Mouse (Mus musculus) liver, postnatal 0 days (tissue): Measurements from ENCODE around the gene Aox4. TPM values are rescaled to one million over a fixed set of nuclear protein-coding genes. Genes with fewer than 3 reads are reported as not detected.

Source experiments
- ATAC-seq: fragments of 200-750 bp; cut with Nextera tagmentation; 2 replicates; pipeline ENCODE4 v1.8.0; 2017; ENCODE audit warnings: mild to moderate bottlenecking, moderate library complexity
- DNase-seq: peaks from one replicate; pipeline ENCODE4 v3.0.0-alpha.2; 2016
- H3K27ac ChIP-seq: fragments of 300-500 bp; sonication (generic); 2 replicates; pipeline ENCODE4 v1.5.1; 2014; ENCODE audit warnings: antibody characterized with exemption, moderate library complexity, mild to moderate bottlenecking, low read depth
- H3K27me3 ChIP-seq: fragments of 300-500 bp; sonication (generic); 2 replicates; pipeline ENCODE4 v1.6.1; 2014; ENCODE audit warnings: low read length, control low read depth, mixed read lengths; ENCODE audit not compliant: insufficient read depth
- H3K36me3 ChIP-seq: fragments of 300-500 bp; sonication (generic); replicated peaks from 2 replicates; pipeline ENCODE4 v1.6.1; 2014; ENCODE audit warnings: mild to moderate bottlenecking, control low read depth, low read length, moderate library complexity, mixed read lengths; ENCODE audit not compliant: insufficient read depth
- H3K4me1 ChIP-seq: fragments of 300-500 bp; sonication (generic); 2 replicates; pipeline ENCODE4 v1.6.1; 2014; ENCODE audit warnings: antibody characterized with exemption, mild to moderate bottlenecking, control low read depth; ENCODE audit not compliant: insufficient read depth
- H3K4me2 ChIP-seq: fragments of 300-500 bp; sonication (generic); 2 replicates; pipeline ENCODE4 v1.6.1; 2014; ENCODE audit warnings: low read depth, mild to moderate bottlenecking, low read length, moderate library complexity, mixed read lengths
- H3K4me3 ChIP-seq: fragments of 300-500 bp; sonication (generic); 2 replicates; pipeline ENCODE4 v1.5.1; 2014; ENCODE audit warnings: low read depth, low read length
- H3K9ac ChIP-seq: fragments of 300-500 bp; sonication (generic); replicated peaks from 2 replicates; pipeline ENCODE4 v1.6.1; 2014; ENCODE audit warnings: mild to moderate bottlenecking, moderate library complexity
- H3K9me3 ChIP-seq: fragments of 300-500 bp; sonication (generic); 2 replicates; pipeline ENCODE4 v1.6.1; 2016; ENCODE audit warnings: mild to moderate bottlenecking, control low read depth, low read length, mixed read lengths
- CTCF ChIP-seq: sonication (generic); IDR thresholded peaks from 2 replicates; pipeline ENCODE4 v1.5.1; 2016; ENCODE audit warnings: antibody characterized with exemption, low read depth
- EP300 ChIP-seq: IDR thresholded peaks from 2 replicates; pipeline ENCODE4 v1.6.1; 2016; ENCODE audit warnings: antibody characterized with exemption, low read depth, mild to moderate bottlenecking
- WGBS: fragments of 180-500 bp; shearing (Covaris S2); extraction: QIAGEN DNeasy Blood & Tissue Kit; methylation state at CpG from one replicate; pipeline ENCODE4 v1.1.7; 2014; ENCODE audit not compliant: insufficient replicate concordance; 5-methylcytosine and 5-hydroxymethylcytosine counted together
- polyA plus RNA-seq: library from polyadenylated mRNA; unstranded; fragments of >200 nt; fragmentation: Nextera tagmentation; extraction: Ambion mirVana; gene quantifications from 2 replicates; pipeline ENCODE4 v1.2.1, GENCODE M21; 2015

The Aox4 gene
- polyA plus RNA-seq, 1 experiment from 2014 or later = not detected

GRCm38 (mm10) chr1:58260311-58260710 is 50.1 kb downstream of the Aox4 start:
- Histone ChIP-seq H3K36me3 (no peaks in the 10 kb centered on the region), H3K4me1 (no peaks in the 10 kb centered on the region), H3K9me3 (no peaks in the 10 kb centered on the region), H3K9ac (no peak overlapping the region), H3K27ac (no peak overlapping the region), H3K27me3 (no peaks in the 10 kb centered on the region), H3K4me2 (no peak overlapping the region), H3K4me3 (no peak overlapping the region)
- TF ChIP-seq EP300 (no peak), CTCF (no peak)
- ATAC-seq = no peak
- no peak for DNase-seq
- 53% methylated on average over 3 of the region's 3 CpGs for WGBS

GRCm38 (mm10) chr1:58268231-58268630 is 58.0 kb downstream of the Aox4 start:
- H3K4me3 ChIP-seq = no peak overlapping the region
- H3K4me1 ChIP-seq = no peaks in the 10 kb centered on the region
- H3K36me3 ChIP-seq = no peaks in the 10 kb centered on the region
- no peak overlapping the region for H3K4me2 ChIP-seq
- TF ChIP-seq EP300 (no peak), CTCF (0 out of 2 replicates have a peak, but pooled peaks have one; percentile 20)
- 60% methylated on average over 2 of the region's 2 CpGs for WGBS
- H3K27me3 ChIP-seq = no peaks in the 10 kb centered on the region
- H3K27ac ChIP-seq = no peak overlapping the region
- H3K9me3 ChIP-seq = no peaks in the 10 kb centered on the region
- DNase-seq = no peak
- no peak for ATAC-seq
- H3K9ac ChIP-seq = no peak overlapping the region

GRCm38 (mm10) chr1:58270807-58271569 is 60.8 kb downstream of the Aox4 start:
- no peak overlapping the region for H3K27ac ChIP-seq
- no peak overlapping the region for H3K4me2 ChIP-seq
- no peaks in the 10 kb centered on the region for H3K4me1 ChIP-seq
- no peak overlapping the region for H3K9ac ChIP-seq
- DNase-seq (peak; percentile 39), ATAC-seq (no peak)
- H3K9me3 ChIP-seq = no peaks in the 10 kb centered on the region
- no peaks in the 10 kb centered on the region for H3K36me3 ChIP-seq
- 57% methylated on average over 6 of the region's 6 CpGs for WGBS
- H3K4me3 ChIP-seq = no peak overlapping the region
- no peaks in the 10 kb centered on the region for H3K27me3 ChIP-seq
- TF ChIP-seq EP300 (no peak), CTCF (peak; percentile 73)

GRCm38 (mm10) chr1:58275879-58276278 is 65.7 kb downstream of the Aox4 start:
- no peak for TF ChIP-seq EP300
- no peak for TF ChIP-seq CTCF
- Histone ChIP-seq H3K4me3 (no peak overlapping the region), H3K27me3 (no peaks in the 10 kb centered on the region), H3K36me3 (no peaks in the 10 kb centered on the region), H3K4me2 (no peak overlapping the region), H3K9ac (no peak overlapping the region), H3K4me1 (no peaks in the 10 kb centered on the region), H3K9me3 (no peaks in the 10 kb centered on the region), H3K27ac (no peak overlapping the region)
- ATAC-seq (no peak), DNase-seq (no peak)
- WGBS = 32% methylated on average over 9 of the region's 9 CpGs

- no peak for DNase-seq
- H3K9me3 ChIP-seq = no peaks in the 10 kb centered on the region
- H3K4me3 ChIP-seq = no peak within 1 kb of the TSS
- H3K4me2 ChIP-seq = no peak within 1 kb of the TSS
- H3K27me3 ChIP-seq = no peaks in the 10 kb centered on the region
- H3K9ac ChIP-seq = no peak within 1 kb of the TSS
- WGBS = 69% methylated on average over 5 of the region's 5 CpGs
- ATAC-seq = no peak
- H3K27ac ChIP-seq = no peak within 1 kb of the TSS
- TF ChIP-seq CTCF (no peak), EP300 (no peak)
- H3K36me3 ChIP-seq = no peaks in the 10 kb centered on the region
- no peaks in the 10 kb centered on the region for H3K4me1 ChIP-seq
Observed at GRCm38 (mm10) chr1:58278026-58278425, 67.8 kb downstream of the Aox4 start, which contains the start of gene Aox2. TSS of gene Aox2 (plus strand) at chr1:58278326.

- ATAC-seq (no peak), DNase-seq (no peak)
- H3K9ac ChIP-seq = no peak overlapping the region
- H3K4me3 ChIP-seq = no peak overlapping the region
- H3K27me3 ChIP-seq = no peaks in the 10 kb centered on the region
- no peak overlapping the region for H3K27ac ChIP-seq
- no peak overlapping the region for H3K4me2 ChIP-seq
- no peak for TF ChIP-seq CTCF
- TF ChIP-seq EP300 = no peak
- H3K36me3 ChIP-seq = no peaks in the 10 kb centered on the region
- no peaks in the 10 kb centered on the region for H3K4me1 ChIP-seq
- WGBS = 69% methylated on average over 7 of the region's 7 CpGs
- H3K9me3 ChIP-seq = no peaks in the 10 kb centered on the region
Observed at GRCm38 (mm10) chr1:58278513-58278912, 68.3 kb downstream of the Aox4 start.

GRCm38 (mm10) chr1:58280381-58280780 is 70.2 kb downstream of the Aox4 start:
- Histone ChIP-seq H3K27ac (no peak overlapping the region), H3K9ac (no peak overlapping the region), H3K4me1 (no peaks in the 10 kb centered on the region), H3K9me3 (no peaks in the 10 kb centered on the region), H3K27me3 (no peaks in the 10 kb centered on the region), H3K36me3 (no peaks in the 10 kb centered on the region), H3K4me2 (no peak overlapping the region), H3K4me3 (no peak overlapping the region)
- 79% methylated on average over 4 of the region's 4 CpGs for WGBS
- TF ChIP-seq EP300 (no peak), CTCF (no peak)
- ATAC-seq (no peak), DNase-seq (no peak)
